Mouse (Mus musculus): ENCODE measurements at regions not wholly inside any gene's neighbourhood (a gene's known extent, or its start where the extent isn't known, plus 50 kb on each side); places are given as distances from the start of the nearest gene placed in this dataset.

DNA sequence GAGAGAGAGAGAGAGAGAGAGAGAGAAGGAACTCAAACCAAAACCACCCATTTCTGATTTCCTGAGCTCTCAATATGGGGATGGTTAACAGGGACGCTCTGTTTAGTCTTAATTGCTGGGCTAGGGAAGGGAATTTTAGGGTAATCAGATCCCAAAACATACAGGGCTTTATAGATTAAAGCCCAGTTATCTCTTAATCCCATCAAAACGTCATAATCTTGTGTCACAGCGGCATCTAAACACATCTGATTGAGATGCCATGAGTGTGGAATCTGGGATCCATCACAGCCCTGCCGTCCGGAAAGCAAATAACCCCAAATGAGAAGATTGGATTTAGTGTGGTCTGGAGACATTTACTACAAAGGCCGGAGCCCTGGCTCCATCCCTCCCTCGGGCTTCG lies 527.1 kb upstream of the Tbx3 start:
- no peak for DNase-seq

DNA sequence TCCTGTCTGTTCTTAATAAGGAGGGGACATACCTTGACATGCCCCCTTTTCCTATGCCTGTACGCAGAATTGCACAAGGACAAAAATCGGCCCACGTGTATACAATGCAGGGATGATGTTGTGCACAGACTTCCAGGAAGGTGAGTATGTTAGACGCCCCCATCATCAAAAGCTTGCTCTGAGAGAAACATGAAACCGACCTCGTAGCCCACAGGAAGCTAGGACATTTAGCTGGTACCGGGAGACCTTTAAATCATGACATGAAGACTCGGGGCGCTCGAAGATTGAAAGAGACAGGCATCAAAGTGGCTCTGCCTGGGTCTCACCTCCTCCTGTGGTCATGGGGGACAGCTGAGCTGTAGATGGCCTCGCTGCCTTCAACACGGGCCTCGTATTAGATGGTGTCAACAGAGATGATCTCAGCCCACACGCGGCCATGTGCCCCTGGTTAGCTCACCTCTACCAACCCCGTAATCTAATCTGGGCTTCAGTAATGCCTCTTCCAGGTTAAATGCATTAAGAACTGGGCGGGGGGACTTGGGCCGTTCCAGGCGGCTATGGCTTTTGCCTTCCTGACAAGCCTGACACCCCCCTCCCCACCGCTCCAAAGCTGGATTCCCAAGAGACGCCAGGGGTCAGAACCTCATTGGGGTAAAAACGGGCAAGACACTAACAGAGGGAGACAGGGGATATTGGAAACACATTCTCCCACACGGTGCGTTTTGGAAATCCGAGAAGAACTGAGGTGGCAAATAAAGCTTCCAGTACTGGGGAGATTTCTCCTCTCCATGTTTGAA lies 520.9 kb upstream of the Tbx3 start:
- no peak for DNase-seq

DNA sequence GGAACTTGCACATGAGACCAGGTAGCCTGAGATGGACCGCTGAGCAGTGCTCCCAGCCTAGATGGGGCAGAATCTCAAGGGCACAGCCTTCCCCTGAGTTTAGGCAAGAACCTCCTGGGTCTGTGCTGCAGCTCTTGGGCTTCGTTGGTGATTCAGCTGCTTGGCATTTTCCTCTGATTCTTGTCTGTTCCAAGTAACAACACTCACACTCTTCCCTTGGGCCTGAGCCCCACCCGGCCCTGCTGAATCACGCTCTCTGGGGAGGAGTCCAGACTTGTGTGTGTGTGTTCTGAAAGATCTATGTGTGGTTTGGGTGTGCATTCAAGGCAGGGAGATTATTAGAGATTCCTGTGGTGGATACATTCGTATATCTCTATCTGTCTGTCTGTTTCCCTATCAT lies 517.4 kb upstream of the Tbx3 start:
- no peak for DNase-seq

GRCm38 (mm10) chr5:119156638-119157037 lies 513.8 kb upstream of the Tbx3 start:
- DNase-seq: no peak

DNA sequence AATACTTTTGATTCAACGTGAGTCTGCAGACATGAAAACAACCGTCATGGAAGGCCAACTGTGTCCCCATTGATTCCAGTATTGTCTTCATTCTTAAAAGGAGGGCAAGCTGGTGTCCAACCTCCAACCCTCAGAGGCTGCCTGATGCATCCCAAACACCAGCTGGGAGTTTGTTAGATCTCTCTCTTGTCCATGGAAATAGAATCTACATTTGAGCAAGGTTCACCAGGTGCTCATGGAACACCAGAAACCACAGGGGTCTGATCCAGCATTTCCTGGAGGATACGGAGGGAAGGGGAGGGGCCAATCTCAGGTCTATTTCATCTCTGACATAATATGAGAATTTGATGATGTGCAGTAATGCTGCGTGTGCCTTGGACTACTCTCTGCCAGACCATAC lies 512.3 kb upstream of the Tbx3 start:
- no peak for DNase-seq

- no peak for DNase-seq
Observed at GRCm38 (mm10) chr5:119162132-119162675, 508.3 kb upstream of the Tbx3 start.

- peak; percentile 82 for DNase-seq
Observed at GRCm38 (mm10) chr5:119167718-119168117, 502.8 kb upstream of the Tbx3 start.

DNA sequence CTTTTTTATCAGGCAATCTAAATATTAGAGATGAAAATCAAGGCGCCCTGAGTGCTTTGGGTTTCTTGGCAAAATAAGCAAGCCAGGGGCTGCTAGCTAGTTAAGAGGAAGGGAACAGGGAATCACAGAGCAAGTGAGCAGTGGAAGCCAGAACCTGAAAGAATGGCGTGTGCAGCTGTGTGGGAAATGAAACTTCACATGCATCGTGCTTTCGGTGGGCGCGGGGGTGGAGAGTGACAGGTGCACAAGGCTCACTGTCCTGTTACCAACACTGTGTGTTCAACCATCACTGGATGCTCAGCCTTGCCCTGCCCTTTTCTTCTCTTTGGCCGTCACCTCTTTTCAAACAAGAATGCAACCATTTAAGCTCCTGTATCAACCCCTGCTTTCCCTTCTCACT lies 501.2 kb upstream of the Tbx3 start:
- no peak for DNase-seq

DNA sequence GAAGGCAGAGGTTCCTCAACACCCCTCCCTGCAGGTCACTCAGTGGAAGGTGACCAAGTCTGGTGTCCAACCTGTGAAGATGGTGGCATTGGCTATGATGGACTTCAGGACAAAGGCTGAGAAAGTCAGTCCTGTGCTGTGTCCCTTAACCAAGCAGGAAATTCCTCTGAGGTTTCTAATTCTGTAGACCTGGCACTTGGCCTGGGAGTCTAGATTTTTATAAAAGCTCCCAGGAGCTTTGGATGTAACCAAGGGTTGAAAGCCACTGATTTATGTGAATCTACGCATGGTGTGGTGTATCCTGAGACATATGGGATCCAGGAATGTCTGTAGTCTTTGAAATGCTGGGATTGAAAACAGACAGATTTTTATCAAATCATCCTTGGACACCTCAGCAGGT lies 498.8 kb upstream of the Tbx3 start:
- DNase-seq: no peak

- DNase-seq: no peak
Observed at GRCm38 (mm10) chr5:119178805-119179204, 491.7 kb upstream of the Tbx3 start.

DNA sequence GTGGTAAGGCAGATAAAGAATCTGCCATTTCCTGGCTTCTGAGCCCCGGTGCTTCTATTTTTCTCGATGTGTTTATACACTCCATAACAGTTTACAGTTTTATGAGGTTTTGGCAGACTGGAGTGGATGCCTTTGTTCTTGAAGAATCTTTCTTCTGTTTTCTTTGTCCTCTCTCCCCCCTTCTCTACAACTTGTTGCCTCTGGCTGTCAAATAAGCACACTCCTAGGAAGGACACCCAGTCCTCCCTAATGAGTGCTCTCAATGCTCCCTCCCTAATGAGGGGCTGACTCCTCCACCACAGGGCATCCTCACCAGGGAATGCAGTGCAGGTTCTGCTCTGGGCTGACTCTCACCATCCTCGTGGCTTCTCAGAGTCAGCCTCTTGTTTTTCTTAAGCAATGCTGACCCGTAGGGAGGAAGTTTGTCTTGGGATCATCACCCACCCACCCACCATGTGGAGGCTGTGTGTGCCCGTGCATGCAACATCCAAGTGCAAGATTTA lies 486.9 kb upstream of the Tbx3 start:
- no peak for DNase-seq

- no peak for DNase-seq
Observed at GRCm38 (mm10) chr5:119186611-119187010, 483.9 kb upstream of the Tbx3 start.

GRCm38 (mm10) chr5:119188476-119188875 lies 482.0 kb upstream of the Tbx3 start:
- DNase-seq: no peak

DNA sequence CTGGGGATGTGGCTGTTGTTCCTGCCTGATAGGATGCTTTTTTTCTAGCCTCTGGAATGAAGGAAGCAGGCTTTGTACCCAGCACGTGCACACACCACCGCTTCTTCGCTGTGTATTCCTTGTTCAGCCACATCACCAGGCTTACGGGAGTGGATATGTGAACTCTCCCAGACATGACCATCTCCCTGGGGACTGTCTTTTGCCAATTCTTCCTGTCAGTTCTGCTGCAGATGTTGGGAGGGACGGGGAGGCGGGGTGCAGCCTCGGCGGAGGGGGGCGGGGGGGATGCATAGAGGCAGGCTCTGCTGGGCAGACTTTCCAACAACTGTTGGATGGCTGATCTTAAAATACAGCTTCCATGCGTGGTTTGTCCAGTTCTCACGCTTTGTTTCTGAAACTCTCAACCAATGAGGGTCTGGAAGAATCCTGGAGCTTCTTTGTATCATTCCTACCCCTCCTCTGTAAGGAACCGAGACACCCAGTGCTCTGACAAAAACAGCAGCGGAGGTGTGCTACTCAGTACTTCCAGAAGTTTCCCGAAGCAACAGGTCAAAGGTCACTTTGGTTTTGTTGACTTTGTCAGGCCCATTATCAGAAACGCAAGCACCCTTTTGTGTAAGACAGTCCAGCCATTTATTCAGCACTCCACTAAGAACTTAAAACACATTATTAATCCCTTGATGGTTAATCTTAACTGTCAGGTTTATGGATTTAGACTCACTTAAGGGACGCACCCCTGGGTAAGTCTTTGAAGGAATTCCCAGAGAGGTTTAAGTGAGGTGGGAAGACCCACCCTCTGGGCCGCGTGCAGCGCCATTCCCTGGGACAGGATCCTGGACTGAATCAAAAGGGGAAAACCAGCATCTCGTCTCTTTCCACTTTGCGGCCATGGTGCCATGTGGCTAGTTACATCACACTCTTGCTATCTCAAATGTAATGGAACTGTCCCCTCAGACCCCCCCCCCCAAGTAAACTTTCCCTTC lies 476.5 kb upstream of the Tbx3 start:
- DNase-seq: peak; percentile 63

GRCm38 (mm10) chr5:119199906-119200305 lies 470.6 kb upstream of the Tbx3 start:
- DNase-seq: no peak

- DNase-seq: no peak
Observed at GRCm38 (mm10) chr5:119201251-119201650, 469.2 kb upstream of the Tbx3 start.

DNA sequence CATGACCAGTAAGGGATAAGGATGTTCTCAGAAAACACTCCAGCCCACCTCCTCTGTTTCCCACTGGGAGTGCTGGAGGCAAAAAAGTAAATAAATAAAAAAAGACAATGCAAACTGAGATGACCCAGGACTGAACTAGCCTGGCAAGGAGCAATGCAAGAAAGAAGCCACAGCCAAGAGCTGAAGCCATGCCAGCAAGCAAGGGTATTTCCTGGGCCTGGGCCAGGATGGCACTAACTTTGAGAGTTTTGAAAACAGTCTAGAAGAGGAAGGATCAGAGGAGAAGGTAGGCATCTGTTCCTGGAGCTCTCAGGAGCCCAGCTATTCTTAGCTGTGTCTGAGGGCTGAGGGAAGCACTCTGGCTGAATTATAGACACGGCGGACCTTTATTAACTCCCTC lies 465.7 kb upstream of the Tbx3 start:
- no peak for DNase-seq

- DNase-seq: no peak
Observed at GRCm38 (mm10) chr5:119208077-119208476, 462.4 kb upstream of the Tbx3 start.

DNA sequence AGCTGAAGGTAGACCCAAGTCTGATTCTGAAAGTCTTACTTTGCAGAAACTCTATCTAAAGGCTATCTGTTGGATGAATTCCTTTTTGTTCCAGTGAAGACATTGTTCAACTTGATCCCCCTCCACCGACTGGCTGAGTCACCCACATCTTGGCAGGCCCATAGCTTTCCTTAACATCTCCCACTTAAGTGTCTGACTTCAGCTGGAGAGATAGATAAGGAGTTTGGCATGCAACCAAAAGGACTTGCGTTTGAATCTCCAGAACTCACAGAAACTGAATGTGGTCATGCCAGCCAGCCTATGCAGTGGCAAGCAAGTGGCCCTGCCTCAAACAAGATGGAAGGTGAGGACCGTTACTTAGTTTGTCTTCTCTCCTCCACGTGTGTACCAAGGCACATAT lies 457.3 kb upstream of the Tbx3 start:
- no peak for DNase-seq

DNA sequence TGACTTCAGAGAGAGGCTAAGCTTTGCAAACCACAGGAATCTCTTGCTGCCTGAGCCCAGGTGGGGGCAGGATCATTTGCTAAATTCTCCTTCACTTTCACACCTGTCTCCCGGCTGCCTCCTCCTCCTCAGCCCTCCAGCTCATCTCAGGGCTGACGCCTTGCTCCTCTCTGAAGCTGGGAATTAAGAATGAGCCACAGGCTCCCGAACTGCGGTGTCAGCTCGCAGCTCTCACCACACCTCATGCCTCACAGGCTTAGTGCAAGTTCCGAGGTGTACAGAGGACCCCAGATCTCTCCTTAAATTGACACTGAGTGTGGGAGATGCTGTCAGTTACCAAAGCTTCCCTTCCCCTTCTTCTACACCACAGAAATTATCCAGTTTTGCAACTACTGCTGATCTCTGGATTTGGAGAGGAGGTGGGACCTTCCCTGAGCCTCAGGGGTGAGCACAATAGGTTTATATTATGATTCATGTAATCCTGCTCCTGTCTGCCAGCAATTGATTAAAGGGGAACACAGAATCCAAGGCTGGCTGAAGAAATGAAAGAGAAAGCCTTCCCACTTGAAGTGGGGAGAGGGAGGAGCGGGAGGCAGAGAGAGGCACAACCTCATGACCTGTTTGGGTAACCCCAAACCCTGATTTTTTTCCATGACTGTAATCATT lies 456.6 kb upstream of the Tbx3 start:
- no peak for DNase-seq

GRCm38 (mm10) chr5:119214937-119215336 lies 455.5 kb upstream of the Tbx3 start:
- no peak for DNase-seq

GRCm38 (mm10) chr5:119215364-119215763 lies 455.1 kb upstream of the Tbx3 start:
- DNase-seq: no peak
